Mouse (Mus musculus): Measurements from ENCODE around the gene Cpeb3. TPM values are rescaled to one million over a fixed set of nuclear protein-coding genes. Genes with fewer than 3 reads are reported as not detected.
"Not testable (repeated sequence)": the region's sequence is repeated elsewhere in the genome, so short reads cannot be mapped to it uniquely, and the experiment has no call there.

Gene Cpeb3
- 10 to 100 TPM; 59.2 to 64.4 TPM for total RNA-seq (2021)
- long read RNA-seq, experiment 1, full-length matches to known transcripts = 2 of 23 reads
- long read RNA-seq, experiment 1, partial matches to known transcripts = 3 of 23 reads
- long read RNA-seq, experiment 1, other reads (novel, unspliced or antisense) = 18 of 23 reads
- long read RNA-seq, experiment 2, full-length matches to known transcripts = 1 of 32 reads
- long read RNA-seq, experiment 2, partial matches to known transcripts = 17 of 32 reads
- long read RNA-seq, experiment 2, other reads (novel, unspliced or antisense) = 14 of 32 reads

DNA sequence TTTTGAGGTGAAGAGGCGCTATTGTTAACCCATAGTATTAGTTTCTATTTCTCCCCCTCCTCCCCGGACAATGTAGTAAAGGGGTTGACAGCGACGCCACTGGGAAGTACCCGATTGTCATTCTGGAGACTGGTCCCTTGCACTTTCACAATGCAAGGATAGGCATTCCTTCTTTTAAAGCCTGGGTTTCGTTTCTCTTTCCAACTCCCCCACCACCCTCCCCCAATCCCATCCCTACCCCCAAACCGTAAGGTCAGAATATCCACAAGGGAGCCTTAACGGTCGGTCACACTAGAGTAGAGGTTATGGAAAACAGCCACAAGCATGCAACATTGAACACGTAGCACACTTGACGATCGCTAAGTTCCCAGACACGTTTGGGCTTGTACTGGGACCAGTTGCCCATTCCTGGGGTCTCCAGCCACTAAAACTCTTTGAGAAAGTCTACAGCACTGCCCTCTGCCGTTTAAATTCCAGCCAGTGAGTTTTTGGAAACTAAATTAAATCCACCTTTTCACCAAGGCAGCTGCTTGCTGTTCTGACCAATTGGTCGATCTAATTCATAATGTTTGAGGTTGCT is at the start of gene Cpeb3:
Cpeb3 (minus strand) TSS at position 426 of the 580 bp plus-strand sequence.
- DNase-seq (ENCODE audit: low spot score) = peak; percentile 42

DNA sequence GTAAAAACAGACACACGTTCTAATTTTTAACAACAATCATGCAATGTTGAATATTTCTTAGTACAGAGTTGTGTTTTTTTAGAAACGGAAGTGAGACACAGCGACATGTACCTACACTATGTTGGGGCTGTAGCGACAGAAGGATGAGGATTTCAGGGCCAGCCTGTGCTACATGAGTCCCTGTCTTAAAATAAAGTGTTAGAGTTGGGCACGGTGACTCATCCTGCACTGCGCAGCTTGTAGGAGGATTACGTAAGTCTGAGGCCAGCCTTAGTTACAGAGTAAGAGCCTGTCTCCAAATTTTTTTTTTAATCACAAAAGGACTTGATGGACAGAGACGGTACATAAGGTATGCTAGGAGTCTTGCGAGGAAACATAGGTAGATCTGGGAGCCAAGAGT is 46.9 kb upstream of the Cpeb3 start:
- DNase-seq (ENCODE audit: low spot score) = no peak

DNA sequence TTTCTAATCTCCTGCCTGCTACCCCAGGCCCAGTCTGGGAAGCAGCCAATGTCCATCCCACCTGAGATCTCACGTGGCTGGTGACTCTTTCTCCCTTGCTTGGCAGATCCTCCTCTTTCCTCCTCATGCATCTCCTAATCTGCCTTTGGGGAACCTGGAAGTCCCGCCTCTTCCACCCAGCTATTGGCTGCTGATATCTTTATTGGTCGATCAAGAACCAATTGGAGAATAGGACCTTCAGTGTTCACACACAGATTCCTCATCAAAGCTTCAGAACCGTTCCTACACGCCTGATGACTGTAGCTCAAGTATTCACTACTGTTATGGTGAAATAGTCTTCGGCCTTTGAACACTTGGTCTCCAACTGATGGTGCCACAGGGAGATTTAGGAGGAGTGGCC is 43.7 kb upstream of the Cpeb3 start:
- no peak for DNase-seq (ENCODE audit: low spot score)

DNA sequence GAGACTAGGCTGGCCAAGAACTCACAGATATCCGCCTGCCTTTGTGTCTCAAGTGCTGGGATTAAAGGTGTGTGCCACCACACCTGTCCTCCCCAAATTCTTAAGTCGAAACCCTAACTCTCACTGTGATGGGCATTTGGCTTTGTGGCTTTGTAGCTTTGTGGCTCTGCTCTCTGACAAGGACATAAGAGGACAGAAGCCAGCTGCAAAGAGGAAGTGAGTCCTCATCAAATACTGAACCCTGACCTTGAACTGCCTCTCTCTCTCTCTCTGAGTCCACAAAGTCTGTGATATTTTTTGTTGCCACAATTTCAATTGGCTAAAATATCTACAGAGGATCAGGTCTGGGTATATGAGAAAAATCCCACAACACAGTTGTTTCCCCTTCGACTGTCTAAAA is 39.8 kb upstream of the Cpeb3 start:
- no peak for DNase-seq (ENCODE audit: low spot score)

DNA sequence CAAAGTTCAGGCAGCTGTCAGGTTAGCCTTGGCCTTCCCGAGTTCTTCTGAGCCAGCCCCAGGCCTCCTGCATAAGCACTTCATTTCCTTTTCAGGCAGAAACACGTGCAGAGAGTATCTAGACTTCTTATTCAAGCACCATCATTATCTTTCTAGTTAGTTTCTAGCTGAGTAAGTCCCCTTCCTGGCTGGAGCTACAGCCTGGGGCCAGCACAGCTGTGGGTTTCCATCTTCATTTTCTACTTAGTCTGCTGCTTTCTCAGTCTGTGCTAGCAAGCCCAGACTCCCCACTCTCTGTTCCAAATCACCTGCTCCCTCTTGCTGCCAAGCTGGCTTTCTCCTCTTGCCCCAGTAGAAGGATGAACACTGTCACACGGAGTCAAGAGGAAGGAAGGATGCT is 38.5 kb upstream of the Cpeb3 start:
- DNase-seq (ENCODE audit: low spot score) = no peak

DNA sequence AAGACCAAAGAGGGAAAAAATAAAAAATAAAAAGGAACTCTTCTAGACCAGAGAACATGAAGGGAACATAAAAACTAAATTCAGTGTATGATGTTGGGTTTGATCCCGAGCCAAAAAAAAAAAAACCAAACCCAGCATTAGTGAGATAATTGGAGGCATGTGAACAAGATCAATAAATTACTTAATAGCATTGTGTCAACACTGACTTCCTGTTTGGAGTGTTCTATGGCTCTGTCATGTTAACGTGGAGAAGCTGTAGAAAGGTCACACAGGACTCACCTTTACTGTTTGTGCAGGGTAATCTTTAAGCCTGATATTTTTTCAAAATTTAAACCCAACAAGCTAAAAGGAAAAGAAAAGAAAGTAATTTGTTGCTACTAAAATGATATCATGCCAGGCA is 34.3 kb upstream of the Cpeb3 start:
- no peak for DNase-seq (ENCODE audit: low spot score)

DNA sequence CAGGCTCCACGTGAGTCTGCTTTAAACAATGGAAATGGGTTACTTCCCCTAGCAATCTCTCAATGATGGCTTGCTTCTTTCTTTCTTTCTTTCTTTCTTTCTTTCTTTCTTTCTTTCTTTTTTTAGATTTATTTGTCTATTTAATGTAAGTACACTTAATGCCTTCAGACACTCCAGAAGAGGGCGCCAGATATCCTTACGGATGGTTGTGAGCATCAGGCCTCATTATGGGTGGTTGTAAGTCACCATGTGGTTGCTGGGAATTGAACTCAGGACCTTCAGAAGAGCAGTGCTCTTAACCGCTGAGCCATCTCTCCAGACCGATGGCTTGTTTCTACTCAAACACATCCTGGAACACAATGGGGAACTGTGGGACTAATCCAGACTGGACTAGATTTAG is 32.8 kb upstream of the Cpeb3 start:
- no peak for DNase-seq (ENCODE audit: low spot score)

DNA sequence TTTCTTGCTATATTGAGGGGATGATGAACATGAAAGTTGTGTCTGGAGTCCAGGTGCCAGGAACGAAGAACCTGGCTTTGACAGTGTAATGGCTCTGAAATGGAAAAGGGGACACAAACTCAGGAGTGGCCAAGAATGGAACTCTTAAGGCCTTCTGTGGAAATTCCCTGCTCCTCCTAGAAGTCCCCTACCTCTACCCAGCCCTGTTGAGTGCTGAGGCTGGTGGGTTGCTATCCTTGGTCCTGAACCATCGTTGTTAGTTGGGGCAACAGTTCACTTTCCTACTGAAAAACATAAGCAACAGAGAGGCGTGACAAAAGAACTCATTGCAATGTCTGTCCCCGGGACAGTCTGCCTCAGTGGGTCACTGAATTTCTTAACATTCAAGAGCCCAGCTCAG is 30.7 kb upstream of the Cpeb3 start:
- no peak for DNase-seq (ENCODE audit: low spot score)

DNA sequence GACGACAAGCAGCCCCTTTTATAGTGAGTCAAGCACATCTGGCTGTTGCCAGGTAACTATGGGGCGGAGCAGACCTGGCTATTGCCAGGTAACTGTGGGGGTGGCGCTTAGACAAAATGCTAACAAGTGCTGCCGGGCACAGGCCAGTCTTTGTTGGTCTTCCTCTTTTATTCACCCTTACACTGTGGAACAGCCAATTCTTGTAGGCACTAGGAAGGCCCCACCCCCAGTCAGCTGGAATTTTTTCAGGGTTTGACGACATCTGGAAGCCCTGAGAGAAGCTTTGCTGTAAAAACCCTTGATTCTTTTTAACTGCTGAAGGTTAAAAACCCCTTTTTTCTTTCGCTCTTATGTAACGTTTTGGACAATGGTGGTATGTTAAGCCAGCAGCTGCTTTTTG is 30.2 kb upstream of the Cpeb3 start:
- no peak for DNase-seq (ENCODE audit: low spot score)

DNA sequence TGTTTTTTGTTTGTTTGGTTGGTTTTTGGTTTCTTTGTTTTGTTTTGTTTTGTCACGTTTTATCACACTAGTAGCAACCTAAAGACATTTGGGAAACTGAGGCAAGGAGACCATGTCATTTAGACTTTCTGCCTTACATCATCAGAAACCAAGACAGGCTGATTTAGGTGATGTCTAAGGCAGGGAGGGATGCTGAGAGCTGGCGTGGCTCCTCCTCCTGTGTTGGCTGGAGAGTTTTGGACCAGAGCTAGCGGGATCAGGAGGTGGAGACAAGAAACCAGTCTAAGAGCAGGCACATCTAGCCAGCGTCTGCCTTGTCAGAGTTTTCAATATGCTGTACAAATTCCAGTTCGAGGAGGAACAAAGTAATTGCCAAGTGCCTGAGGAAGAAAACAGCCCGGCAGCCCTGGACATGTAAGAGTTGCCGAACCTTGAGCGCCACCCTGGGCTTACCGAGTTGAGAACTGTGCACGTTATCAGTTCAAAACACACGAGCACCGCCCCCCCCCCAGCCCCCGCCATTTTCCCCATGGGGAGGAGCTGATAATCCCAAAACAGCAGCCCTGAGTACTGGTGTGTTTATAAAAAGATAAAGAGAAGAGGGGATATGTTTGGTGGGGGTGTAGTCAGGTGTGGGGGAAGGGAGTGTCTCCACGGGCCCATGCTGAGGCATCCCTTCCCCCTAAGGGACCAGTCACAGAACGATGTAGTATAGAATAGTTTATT is 29.5 kb upstream of the Cpeb3 start:
- DNase-seq (ENCODE audit: low spot score) = no peak

DNA sequence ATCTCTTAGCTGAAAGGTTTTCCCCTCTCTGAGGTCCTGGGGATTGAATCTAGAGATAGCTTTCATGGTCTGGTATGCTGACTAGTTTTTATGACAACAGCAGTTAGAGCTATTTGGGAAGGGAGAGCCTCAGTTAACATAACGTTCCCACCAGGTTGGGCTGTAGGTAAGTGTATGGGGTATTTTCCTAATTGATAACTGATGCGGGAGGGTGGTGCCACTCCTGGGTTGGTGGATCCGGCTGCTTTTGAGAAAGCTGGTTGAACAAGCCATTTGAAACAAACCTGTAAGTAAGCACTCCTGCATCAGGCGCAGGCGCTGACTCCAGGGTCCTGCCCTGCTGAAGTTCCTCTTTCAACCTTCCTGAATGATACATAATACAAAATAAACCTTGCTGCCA is 28.9 kb upstream of the Cpeb3 start:
- DNase-seq (ENCODE audit: low spot score) = no peak

DNA sequence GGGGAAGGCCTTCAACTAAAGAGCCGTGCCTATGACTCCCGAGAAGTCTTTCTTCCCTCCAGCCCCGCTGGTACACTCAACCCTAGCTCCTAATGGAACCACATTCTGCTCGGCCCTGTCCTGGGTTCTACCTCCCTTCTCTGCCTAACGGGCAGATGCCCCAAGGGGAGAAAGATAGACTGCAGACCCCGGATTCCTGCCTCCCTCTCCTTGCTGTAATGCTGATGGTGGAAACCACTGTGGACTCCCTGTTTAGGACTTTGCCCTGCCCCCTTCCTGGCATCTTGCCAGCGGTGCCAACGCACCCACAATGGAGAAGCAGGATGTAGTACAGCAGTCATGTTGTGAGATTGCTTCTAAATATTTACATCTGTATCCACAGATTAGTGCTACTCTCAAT is 27.4 kb upstream of the Cpeb3 start:
- no peak for DNase-seq (ENCODE audit: low spot score)

DNA sequence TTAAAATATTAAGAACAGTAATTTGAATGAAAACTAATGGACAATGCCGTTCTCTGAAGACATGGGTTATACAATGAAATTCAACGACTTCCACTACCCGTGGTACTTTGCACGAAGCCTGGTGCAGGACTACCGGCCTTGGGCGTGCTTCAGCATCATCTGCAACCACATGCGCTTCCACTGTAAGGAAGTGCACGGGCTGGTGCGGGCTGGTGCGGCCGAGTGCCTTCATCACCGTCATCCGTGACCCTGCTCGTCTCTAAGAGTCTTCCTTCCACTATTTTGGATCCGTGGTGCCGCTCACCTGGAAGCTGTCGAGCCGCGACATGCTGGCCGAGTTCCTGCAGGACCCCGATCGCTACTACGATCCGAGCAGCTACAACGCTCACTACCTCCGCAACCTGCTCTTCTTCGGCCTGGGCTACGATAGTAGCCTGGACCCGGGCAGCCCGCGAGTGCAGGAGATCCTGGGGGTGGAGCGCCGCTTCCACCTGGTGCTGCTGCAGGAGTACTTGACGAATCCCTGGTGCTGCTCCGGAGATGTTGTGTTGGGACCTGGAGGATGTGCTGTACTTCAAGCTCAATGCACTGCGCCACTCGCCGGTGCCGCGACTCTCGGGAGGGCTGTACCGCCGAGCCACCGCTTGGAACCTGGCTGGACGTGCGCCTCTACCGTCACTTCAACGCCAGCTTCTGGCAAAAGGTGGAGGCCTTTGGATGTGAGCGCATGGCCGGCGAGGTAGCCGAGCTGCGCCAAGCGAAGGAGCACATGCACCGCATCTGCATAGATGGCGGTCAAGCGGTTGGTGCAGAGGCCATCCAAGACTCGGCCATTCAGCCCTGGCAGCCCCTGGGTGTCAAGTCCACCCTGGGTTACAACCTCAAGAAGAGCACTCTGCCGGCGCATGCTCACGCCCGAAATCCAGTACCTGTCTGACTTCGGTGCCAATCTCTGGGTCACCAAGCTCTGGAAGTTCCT is 25.4 kb upstream of the Cpeb3 start:
- DNase-seq (ENCODE audit: low spot score) = no peak

DNA sequence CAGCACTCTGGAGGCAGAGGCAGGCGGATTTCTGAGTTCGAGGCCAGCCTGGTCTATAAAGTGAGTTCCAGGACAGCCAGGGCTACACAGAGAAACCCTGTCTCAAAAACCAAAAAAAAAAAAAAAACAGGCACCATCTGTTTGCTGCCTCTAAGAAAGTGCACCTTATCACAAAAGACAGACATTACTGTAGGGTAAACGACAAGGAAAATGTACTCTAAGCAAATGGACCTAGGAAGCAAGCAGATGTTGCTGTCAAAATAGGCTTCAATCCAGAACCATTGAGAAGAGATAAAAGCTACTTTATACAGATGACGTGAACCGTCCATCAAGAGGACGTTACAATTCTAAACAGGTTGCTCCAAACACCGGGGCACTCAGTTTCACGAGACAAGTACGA is 24.2 kb upstream of the Cpeb3 start:
- not testable (repeated sequence) for DNase-seq (ENCODE audit: low spot score)

DNA sequence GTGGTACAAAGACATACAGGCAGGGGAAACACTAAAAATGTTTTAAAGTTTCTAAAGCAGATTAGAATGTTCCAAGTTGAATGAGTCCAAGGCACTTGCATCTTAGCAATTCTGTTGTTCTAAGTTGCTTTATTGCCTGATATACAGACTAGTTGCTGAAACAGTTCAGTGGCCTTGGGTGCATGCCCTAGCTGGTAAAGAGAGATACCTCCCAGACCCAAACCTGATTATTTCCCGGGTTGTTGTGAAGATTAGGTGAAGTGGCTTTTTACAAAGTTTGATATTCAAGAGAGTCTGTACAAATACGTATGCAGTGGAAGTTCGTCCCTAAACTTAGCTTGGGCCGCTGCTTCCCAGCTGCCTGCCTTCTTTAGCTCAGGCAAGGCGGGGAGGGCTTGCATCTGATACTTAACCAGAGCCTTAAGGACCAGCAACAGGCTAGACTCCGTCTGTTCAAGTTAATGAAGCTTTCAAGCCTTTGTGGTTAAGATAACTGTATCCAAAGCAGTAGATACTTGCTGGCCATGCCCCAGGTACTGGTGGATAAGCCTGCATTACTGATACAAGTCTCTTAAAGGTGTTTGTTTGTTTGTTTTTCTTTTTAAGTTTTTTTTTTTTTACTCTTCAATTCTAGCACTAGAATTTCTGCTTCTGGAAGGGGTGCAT is 16.9 kb upstream of the Cpeb3 start:
- no peak for DNase-seq (ENCODE audit: low spot score)

DNA sequence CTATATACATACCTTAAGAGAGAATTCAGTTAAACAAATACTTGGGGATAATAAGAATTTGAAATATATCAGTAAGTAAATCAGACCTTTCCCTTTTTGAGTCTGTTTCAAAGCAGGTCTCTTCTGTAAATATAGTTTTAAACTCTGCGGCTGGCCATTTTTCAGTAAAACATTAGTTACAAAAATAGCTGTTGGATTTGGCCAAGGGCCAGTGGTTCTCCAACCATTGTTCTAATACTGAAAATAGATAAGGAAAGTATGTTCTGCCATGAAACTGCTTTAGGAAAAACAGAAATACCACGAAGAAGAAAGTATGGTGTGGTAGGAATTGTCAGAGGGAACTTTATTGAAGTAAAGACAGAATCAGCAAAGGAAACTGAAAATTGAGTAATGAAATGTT is 6.3 kb upstream of the Cpeb3 start:
- DNase-seq (ENCODE audit: low spot score) = no peak

DNA sequence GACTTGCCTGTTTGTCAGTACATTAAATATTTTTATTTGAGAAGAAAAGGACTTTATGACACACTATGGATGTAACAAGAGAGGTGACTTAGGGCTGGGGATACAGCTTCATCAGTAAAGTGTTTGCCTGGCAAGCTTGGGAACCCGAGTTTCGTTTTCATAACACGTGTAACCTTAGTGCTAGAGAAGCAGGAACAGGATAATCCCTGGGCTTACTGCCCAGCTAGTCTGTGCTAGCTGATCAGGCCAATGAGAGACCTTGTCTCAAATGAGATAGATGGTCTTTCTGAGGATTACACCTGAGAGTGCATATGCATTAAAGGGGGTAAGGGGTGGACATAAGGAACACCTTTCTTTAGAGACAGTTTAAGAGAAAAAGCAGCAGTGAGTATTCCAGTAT is 3.0 kb upstream of the Cpeb3 start:
- peak; percentile 49 for DNase-seq (ENCODE audit: low spot score)

DNA sequence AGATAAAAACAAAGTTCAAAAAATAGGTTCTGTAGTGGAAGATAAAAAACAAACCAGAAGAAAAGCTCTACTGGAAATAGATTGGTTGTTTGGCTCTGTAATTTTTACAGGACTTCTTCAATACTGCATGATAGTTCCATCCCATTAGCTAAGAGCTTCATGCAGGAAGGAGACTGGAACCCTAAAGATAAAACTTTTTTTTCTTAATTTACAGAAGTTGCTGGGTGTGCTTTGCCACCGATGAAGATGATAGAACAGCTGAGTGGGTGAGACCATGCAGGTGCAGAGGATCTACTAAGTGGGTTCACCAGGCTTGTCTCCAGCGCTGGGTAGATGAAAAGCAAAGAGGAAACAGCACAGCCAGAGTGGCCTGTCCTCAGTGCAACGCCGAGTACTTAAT is 2.1 kb upstream of the Cpeb3 start:
- no peak for DNase-seq (ENCODE audit: low spot score)

DNA sequence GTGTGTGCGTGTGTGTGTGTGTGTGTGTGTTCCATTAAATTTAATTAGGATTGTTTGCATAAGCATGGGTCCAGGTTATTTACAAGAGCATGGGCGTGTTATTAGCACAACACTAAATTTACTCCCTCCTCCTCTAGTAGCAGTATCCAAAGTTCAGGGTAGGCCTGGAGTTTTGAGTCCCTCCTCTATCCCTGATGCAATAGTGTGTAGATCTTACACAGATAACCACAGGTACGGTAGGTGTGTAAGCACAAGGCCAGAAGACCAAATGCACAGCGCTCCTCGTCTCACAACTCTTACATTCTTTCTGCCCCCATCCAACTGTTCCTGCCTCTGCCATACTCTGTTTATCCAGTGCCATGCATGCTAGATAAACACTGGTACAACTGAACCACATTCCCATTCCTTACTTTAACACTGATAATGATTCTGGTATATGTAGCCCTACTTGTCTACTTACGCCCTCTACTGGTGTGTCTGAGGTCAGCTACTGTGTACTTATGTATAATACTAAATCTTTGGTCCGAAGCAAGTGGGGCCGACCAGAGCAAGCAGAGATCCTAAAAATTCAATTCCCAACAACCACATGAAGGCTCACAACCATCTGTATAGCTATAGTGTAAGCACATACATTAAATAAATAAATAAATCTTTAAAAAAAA is 1.2 kb upstream of the Cpeb3 start:
- DNase-seq (ENCODE audit: low spot score) = no peak

DNA sequence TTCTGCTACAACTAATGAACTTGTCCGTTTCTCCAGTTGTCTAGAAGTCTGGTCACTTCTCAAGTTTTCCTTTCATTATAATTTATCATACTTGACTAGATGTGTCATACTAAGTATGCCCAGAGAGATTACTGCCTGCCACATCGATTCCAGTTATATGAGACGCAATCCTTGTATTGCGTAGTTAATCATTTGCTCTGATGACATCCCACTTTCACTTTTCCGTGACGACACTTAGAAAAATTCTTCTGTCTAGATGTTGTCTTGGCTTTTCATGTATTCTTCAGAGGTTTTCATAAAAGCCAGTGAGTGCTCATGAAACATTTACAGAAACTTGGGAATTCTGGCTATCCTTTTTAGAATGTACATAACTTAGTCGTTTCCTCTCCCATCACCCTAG is 585 bp upstream of the Cpeb3 start:
- no peak for DNase-seq (ENCODE audit: low spot score)
